Mouse (Mus musculus) heart, adult 8-10 months (tissue): ENCODE results near the gene Psmb8. TPM values are rescaled to one million over a fixed set of nuclear protein-coding genes. Genes with fewer than 3 reads are reported as not detected.

Experiments used
- DNase-seq: peaks from one replicate; pipeline ENCODE4 v3.0.0; 2022; ENCODE audit warnings: low spot score
- total RNA-seq, 4 experiments: library from RNA; stranded (reverse); gene quantifications; 2 replicates each; pipeline ENCODE4 v1.2.4; 2022

The Psmb8 gene
- total RNA-seq, result 10 to 100 TPM; 10.7 to 15.1 (median 12.8) TPM

DNA sequence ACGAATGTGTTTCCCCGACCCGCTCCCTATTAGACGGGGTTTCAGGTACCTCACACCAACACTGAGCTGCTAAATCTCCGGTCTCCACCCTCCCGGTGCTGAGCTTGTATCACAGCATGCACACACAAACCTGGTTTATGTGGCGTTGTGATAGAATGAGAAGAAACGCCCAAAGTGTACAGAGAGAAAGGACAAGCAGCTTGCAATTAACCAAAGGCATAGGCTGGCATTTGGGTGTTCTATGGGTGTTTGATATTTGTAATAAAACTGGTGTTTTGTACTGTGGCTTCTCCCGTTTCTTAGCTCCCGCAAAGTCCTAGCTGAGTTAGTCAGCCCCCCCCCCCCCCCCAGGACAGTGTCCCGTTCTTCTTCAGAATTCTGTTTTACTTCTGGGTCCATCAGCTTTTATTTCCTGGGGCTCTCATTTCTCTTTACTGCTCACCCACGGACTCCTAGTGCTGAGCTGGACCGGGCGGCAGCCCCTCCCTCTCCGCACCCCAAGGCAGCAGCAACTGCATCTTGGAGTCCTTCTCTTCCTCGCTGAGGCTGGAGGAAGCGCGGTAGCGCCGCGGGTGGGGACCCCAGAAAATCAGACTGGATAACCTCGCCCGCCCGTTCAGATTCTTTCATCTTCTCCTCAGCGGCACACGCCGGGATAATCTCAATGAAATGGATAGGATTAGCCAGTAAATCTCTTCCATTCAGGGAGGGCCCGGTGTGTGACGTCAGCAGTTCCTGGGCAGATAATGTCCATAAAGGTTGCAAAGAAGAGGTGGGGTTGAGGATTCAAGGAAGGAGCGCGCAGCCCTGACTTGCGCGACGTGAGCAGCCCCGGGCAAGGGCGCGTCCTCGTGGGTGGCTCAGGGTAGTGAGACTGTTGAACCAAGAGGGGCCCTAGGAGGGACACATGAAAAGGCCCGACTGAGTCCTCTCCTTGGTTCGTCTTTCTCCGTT is at the start of gene Psmb8:
TSS of gene Psmb8 (plus strand) at position 781 of the 954 bp plus-strand sequence.
- DNase-seq, result peak; percentile 94

DNA sequence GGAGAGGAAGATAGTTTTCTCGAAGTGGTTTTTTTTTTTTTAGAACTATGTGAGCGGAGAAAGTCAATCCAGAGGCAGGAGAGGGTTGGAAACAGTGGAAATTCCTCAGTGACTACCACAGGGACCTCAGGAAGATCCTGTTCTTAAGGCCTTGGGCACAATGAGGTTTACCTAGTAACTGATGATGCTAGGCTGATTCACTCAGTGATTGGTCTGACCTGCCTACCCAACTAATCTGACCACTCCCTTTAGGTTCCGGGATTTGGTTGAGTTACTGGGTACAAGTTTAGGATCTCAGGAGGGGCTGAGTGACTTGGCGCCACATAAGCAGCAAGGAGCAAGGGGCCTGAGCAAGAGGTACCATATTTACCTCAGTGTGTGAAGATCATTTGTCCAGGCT is 44.6 kb upstream of the Psmb8 start, which contains the start of gene H2-DMb1:
TSS of gene H2-DMb1 (plus strand) at position 150 of the 400 bp plus-strand sequence.
- DNase-seq, result peak; percentile 62

DNA sequence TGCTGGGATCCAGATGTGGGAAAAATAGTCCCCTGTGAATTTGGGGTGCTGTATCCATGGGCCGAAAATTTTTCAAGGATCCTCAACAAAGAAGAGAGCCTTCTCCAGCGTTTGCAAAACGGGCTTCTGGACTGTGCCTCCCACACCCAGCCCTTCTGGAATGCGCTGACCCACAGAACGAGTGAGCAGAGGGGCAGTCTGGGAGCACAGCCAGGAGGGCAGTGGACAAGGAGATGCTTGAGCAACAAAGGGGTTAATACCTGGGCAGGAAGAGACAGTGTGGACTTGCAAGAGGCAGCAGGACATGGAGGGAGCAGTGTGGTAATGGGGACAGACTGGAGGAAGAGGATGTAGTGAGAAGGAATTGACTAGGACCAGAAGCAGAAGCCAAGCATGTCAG is 42.0 kb upstream of the Psmb8 start:
- no peak for DNase-seq

DNA sequence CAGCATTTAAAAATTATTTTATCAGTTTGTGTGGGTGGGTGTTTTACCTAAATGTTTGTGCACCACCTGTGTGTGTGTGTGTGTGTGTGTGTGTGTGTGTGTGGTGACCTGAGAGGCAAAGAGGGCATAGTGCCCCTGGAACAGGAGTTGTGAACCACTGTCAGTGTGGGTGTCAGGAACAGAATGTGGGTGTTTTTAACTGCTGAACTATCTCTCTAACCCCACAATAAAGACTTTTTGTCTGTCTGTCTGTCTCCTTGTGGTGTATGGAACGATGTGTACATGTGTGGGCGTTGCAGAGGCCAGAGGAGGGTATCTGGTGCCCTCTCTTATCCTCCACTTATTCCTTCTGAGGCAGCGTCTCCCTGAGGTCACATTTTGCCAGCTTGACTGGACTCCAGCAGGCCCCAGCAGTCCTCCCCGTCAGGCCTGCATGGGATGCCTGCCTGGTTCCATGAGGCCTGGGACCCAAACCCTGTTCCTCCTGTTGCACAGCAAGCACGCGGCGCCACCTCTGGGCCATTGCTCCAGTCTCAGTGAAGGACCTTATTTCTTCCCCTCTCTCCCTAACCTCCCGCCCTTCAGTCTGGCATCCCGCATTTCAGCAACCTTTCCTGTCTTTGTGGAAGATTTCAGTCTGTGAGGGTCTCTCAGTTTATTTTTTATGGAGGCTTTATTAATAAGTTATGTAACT is 33.2 kb upstream of the Psmb8 start:
- no peak for DNase-seq

DNA sequence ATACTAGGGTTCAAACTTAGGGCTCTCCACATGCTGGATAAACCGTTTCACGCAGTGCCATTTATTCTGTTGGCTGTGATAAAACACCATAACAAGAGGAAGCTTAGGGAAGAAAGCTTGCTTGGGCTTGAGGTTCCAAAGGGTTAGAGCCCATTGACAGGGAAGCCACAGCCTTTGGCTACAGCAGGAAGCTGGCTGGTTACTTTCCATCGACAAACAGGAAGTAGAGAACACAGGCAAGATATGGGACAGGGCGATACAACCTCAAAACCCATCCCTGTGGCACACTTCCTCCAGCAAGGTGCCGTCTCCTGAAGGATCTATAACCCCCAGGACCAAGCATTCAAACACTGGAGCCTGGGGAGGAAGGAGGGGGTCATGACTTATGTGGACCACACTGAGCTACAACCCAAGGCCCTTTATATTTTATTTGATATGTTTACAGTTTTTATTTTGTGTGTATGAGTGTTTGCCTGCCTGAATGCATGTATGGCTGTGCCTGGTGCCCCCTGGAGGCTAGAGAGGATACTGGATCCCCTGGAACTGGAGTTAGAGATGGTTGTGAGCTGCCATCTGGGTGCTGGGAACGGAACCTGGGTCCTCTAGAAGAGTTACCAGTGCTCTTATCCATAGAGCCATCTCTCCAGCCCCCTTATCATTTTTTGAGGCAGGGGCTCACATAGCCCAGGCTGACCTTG is 32.3 kb upstream of the Psmb8 start:
- DNase-seq, result no peak

DNA sequence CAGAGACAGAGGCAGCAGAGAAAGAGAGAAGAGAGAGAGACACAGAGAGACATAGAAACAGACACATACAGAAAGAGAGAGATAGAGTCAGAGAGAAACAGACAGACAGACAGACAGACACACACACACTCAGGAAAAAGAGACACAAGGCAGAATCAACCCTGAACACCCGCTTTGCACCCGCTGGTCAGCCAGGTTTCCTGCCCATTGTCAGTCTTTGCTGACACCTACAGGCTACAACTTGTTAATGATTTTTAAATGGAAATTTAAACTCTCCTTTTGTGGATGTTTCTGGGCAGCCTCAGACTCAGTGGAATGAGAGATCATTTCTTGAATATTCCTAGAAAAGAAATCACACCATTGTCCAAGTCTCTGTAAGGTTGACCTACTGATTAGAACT is 28.2 kb upstream of the Psmb8 start:
- DNase-seq, result peak; percentile 49

DNA sequence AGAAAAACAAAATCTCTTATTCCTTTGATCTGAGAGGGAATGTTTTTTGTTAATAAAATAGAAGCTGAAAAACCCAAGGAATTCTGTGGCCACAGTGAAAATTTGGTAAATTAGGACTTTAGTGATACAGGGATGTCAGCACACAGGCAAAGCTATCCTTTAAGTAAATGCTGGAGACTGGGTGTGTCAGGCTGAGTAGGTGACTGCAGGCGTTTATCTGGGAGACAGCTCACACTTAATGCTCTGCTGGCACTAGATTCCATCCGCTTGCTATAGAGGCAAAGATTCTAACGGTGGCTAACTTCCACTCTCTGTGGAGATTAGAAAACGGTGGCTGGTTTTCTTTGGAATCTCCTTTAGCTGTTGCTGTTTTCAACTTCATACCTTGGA is 27.0 kb upstream of the Psmb8 start:
- no peak for DNase-seq

DNA sequence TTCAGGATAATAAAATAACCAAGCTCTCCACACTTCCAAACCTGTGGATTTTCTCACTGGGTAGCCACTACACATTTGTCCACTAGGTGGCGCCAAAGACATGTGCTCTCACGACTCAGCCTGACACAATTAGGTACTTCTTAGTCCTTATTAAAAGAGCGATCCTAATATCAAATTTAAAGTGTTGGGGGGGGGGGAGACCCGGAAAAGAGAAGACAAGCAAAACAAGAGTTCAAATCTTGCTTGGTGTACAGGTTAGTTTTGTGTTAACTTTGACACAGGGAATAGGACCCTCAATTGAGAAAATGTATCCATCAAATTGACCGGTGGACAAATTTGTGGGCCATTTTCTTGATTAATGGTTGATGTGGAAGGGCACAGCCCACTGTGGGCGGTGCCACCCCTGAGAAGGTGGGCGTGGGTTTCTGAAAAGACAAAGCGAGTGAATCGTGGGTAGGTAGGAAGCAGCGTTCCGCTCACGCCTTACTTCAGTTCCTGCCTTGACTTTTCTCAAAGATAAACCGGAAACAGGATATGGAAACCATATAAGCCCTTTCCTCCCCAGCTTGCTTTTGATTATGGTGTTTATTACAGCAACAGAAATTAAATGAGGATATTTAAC is 26.5 kb upstream of the Psmb8 start:
- DNase-seq, result peak; percentile 82

DNA sequence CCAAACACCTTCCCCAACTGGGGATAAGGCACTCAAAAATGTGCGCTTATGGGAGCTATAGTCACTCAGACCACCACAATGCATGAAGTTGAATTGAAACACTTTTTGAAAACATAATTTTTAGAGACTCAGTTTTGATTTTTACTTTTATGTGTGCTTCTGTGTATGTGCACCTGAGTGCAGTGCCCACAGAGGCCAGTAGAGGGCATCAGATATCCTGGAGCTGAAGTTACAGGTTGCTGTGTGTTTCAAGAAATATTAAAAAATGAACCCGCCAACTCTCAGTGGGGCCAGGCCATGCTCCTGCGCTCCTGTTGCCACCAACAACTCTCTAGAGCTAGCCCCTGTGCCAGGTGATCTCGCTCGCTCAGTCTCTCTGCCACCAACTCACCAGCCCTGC is 25.0 kb upstream of the Psmb8 start:
- no peak for DNase-seq

DNA sequence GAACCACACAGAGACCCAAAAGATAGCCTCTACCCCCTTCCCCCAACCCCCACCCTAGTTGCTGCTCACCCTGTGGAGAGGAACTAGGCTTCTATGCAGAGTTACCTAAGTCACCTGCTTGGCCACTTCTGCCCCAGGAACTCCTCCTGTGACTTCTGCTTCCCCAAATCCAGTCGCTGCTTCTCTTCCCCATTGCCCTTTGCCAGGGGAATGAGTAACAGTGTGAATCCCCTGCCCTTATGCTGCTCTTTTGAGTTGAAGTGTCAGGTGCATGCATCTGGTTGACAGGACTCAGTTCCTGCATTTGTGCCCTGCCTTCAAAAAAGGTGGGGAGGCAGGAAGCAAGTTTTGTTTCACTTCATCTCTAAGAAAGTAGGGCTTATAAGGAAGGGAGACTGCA is 23.4 kb upstream of the Psmb8 start:
- no peak for DNase-seq

DNA sequence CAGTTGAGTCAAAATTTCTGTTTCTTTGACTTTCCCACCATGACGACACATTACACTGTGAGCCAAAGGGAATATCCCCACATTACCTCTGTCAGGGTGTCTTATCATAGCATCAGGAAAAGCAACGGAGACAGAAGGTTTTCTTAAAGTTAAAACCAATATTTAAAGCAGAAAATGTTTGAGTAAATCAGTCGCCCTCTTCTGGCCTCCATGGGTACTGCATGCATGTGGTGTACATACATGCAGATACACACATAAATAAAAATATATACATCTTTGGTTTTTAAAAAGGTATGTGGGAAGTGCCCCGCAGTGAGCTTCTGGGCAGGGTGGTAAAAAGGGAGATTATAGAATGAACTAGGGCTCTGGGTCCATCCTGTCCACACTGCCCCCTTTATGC is 20.3 kb upstream of the Psmb8 start:
- no peak for DNase-seq

DNA sequence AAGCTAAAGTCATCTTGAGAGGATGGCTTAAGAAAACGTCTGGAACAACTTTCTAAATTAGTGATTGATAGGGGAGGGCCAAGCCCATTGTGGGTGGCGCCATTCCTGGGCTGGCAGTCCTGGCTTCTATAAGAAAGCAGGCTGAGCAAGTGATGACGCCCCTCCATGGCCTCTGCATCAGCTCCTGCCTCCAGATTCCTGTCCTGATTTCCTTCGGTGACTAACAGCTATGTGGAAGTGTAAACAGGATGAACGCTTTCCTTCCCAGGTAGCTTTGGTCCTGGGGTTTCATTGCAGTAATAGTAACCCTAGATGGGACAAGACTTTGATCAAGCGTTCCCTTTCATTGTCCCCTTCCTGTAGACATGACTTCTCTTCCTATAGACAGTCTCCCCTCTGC is 18.5 kb upstream of the Psmb8 start:
- DNase-seq, result no peak

DNA sequence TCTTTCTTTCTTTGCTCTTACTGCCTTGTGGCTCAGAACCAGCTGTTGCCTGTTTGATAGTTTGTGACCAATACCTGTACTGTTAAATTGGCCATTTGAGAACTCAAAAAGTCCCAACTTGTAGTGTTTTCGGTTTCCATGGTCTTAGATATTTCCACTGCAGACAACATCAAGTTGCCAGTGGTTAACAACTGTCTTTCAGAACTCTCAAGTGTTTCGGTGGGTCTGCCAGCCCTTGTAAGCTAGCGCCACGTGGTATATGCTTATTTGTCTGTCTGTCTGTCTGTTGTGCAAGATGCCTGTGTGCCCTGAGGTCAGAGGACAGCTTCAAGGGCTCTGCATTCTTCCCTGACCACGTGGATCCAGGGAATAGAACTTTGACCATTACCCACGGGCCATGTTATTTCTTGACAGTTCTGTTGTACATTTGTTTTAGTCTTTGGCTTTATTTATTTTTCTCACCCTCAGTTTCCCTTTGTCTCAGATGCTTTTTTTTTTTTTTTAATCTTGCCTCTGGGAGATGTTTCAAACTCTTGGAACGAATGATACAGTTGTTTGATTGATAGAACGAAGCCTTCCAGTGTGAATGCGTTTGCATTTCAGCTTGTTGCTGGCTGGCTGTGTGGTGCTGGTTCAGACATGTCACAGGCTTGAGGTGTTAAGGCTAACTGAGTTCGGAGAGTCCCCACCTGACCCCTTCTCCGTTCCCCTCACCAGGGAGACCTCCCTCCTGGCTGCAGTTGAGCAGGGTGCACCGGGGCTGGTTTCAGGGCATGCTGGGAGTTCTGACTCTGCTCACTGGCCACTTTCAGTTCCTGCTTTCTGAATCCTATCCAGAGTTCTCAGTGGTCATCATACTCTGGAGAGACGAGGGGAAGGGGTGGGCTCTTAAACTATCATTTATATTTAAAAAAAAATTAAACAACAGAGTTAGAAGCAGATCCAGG is 17.3 kb upstream of the Psmb8 start:
- DNase-seq, result no peak

DNA sequence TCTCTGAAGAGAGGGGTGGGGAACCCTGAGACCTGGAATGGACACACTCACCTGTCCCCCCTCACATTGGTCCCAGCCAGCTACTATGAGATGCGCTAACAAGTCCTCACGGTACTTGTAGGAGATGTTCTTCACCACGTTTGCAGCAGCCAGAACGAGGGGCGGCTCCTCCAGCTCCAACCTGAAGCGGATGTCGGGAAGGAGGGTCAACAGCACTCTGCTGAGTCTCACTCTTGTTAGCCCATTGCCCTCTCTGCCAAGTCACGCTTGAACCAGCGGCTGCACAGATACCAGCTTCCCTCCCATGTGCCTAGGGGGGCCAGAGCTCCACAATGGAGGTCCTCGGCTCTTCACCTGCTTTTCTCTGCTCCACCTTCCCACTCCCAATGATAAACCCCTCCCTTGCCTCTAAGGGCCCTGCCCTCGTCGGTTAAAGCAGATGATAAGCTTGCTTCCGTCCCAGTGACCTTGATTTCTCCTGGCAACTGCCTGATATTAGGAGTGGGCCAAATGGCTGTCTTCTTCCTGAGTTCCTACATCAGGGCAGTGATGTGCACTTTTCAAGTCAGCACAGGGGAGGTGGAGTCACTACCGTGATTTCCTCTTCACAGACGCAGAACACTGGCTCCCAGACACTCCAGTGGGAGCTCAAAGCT is 13.8 kb upstream of the Psmb8 start:
- no peak for DNase-seq

DNA sequence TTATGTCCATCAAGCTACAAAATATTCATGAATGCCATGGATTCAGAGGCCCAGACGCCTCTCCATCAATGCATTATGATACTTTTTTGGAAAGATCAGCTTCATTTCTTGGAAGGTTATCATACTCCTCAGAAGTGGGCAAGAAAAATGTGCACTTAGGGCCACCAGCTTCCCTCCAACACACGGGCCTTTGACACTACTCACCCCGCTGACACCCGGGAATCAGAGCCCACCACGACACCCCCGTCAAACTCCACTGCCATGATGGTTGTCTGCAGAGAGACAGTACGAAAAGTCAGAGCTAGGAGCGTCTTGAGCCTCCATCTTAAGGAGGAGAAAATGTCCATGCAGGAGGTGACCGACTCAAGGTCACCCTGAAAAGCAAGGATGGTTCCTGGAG is 12.0 kb upstream of the Psmb8 start:
- no peak for DNase-seq

DNA sequence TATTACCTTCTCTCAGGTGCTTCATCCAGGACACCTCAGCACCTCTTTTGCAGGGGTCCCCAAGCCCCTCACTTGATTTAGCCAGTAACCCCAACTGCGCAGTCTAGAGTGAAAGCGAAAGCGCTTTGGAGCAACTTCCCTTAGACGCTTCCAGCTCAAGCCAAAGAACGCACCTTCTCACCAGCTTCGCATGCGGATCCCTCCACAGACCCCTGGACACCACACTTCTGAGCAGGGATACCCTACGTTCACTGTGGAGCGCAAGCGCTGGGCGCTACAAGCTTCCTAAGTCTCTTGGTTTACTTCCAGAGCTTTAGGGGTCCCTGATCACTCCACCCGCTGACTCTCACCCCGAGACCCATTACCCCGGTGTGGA is 10.6 kb upstream of the Psmb8 start:
- peak; percentile 57 for DNase-seq

DNA sequence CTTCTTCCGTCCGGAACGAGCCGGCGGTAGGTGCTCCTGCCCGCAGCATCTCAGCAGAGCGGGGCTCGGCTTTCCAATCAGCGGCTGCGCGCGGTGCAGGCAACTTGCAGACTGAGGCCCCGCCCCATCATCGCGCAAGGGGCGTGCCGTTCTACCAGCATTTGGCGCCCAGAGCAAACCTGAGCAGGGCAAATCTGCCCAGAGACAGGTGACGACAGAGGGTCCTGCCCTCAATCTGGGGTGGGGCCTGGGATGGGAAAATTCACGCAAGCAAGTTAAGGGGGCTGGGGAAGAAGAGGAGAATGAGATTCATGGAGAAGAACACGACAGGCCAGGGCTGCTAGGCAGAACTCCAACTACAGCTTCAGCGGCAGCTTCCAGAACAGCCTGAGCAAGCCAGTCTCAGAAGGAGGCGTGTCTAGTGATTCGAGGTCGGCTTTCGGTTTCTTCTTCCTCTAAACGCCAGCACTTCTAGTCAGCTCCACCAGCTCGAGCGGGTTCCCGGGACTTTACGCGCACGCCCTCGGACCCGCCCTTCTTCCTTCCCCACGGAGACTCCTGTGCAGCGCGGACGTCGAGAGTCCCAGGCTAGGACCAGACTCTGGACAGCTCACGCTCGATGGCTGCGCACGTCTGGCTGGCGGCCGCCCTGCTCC is 10.1 kb upstream of the Psmb8 start, which contains the start of the genes Tap1 and Psmb9:
TSS of gene Tap1 (plus strand) at position 293 of the 656 bp plus-strand sequence.
TSS of gene Psmb9 (minus strand) at position 504 of the 656 bp plus-strand sequence.
- peak; percentile 98 for DNase-seq

DNA sequence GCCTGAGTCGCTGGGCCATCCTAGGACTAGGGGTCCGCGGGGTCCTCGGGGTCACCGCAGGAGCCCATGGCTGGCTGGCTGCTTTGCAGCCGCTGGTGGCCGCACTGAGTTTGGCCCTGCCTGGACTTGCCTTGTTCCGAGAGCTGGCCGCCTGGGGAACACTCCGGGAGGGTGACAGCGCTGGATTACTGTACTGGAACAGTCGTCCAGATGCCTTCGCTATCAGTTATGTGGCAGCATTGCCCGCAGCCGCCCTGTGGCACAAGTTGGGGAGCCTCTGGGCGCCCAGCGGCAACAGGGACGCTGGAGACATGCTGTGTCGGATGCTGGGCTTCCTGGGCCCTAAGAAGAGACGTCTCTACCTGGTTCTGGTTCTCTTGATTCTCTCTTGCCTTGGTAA is 9.5 kb upstream of the Psmb8 start:
- DNase-seq, result peak; percentile 34

DNA sequence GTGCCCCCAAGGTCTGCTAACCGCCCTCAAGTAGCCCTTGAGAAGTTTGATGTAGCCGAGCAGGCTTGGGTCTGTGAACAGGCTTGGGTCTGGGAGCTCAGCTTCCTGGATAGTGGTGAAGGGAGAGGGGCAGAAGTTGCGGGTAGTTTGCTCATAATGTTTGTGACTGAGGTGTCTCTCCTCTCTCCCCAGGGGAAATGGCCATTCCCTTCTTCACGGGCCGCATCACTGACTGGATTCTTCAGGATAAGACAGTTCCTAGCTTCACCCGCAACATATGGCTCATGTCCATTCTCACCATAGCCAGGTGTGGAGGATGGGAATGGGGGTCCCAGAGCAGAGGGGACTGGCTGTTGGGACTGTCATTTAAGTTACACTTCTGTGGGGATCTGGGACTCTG is 8.5 kb upstream of the Psmb8 start:
- no peak for DNase-seq
